Mouse (Mus musculus) right cerebral cortex, postnatal 10 days (tissue): ENCODE measurements at regions not wholly inside any gene's neighbourhood (a gene's known extent, or its start where the extent isn't known, plus 50 kb on each side); places are given as distances from the start of the nearest gene placed in this dataset.

ENCODE experiments used
- DNase-seq, 2 experiments: peaks; one replicate each; pipeline ENCODE4 v3.0.0; 2021; ENCODE audit warnings: low spot score in 2 of 2

DNA sequence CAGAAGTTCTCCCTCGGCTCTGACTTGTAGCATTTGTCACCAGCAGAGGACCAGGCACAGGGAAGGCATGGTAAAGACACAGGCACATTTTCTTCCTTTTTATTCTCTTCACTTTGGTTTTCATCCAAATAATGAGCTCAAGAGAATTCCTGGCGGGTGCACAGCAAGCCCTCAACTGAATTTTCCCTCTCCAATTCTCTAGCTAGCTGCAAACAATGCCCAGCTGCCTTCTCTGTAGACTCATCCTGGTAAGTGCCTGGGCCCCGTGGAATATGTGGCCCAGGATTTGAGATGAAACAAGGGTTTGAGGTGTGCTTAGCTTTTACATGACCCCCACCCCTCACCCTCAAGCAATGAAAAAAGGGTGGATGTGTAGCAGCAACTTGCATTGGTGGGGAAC is 90.4 kb downstream of the Otol1 start:
- peak in 1 of 2 experiments; percentile 26 for DNase-seq

- no peak for DNase-seq
Observed at GRCm38 (mm10) chr3:70102091-70102490, 94.7 kb downstream of the Otol1 start.

- DNase-seq = peak; percentile 29 to 40
Observed at GRCm38 (mm10) chr3:70102593-70103213, 95.3 kb downstream of the Otol1 start.

DNA sequence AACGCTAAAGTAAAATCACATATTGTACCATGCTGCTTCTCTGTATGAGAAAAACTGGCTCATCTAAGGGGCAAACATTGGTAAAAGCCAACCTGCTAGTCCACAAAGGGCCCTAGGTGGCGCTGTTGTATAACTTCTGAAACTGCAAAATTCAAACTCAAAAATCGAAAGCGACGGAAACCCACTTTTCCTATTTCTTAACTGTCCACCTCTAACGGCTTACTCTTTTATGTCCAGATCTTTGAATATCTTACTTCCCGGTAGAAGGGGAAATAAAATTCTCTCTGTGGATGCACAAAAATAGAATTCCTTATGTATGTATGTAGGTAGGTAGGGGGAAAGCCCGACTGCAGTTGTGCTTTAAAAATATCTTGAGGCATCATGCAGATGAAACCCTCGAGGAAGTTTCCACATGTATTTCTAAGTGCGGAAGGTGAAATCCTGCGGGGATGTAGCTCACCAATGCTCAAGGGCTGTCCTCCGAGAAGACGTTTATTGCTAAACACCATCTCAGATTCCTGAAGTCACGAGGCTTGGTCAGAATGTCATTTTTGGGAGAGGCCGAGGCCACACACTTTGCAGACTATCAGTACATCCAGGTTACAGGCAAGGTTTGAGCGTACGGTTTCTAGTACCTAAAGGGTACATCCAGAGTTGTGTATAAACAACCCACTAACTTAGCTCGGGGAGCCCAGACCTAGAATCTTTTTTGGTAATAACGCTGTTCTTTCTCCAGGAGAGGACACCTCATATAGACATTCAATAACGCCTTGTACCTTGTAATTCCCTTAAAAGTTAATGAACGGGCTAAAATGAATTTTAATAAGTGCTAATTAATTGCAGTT is 96.8 kb downstream of the Otol1 start:
- DNase-seq = peak; percentile 88 to 91

GRCm38 (mm10) chr3:70104828-70105399 is 97.5 kb downstream of the Otol1 start:
- DNase-seq = peak; percentile 77 to 83

- DNase-seq = no peak
Observed at GRCm38 (mm10) chr3:70105561-70105960, 98.1 kb downstream of the Otol1 start.

- DNase-seq = no peak
Observed at GRCm38 (mm10) chr3:70106141-70106540, 98.7 kb downstream of the Otol1 start.

DNA sequence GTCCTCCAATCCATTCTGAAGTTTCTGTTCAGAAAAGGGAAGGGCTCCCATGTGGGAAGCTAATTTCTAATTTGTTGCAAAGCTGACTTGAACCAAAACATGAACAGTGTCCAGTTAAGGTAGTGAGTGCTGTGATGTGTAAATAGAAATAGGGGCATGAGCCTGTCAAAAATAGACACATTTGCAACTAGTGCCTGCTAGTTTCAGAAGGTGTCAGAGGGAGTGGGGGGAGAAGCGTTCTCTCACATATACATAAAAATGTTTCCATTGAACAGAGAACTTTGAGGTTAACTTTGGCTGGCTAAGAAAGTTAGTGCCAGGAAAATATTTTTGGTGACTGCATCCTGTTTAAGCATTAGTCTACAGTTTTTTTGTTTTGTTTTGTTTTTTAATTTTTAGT is 118.8 kb downstream of the Otol1 start:
- no peak for DNase-seq

- no peak for DNase-seq
Observed at GRCm38 (mm10) chr3:70130241-70131029, 123.0 kb downstream of the Otol1 start.

- no peak for DNase-seq
Observed at GRCm38 (mm10) chr3:70134963-70135362, 127.5 kb downstream of the Otol1 start.

DNA sequence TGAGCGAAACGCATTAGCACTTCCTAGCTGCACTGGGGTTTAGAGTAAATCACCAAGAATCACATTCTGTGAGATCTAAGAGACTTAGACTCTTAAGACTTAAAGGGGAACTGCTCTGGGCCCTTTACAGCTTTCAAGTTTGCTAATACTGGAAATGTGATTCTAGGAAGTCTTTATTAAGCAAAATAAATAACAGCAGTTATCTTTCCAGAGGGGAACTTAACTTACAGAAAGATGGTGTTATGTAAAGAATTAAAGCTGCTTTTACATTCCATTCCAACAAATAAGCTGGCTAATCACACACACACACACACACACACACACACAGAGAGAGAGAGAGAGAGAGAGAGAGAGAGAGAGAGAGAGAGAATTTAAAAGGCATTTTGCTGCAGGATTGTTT is 131.1 kb downstream of the Otol1 start:
- no peak for DNase-seq

- DNase-seq = no peak
Observed at GRCm38 (mm10) chr3:70138926-70139325, 131.5 kb downstream of the Otol1 start.

- DNase-seq = no peak
Observed at GRCm38 (mm10) chr3:70145728-70146127, 138.3 kb downstream of the Otol1 start.

DNA sequence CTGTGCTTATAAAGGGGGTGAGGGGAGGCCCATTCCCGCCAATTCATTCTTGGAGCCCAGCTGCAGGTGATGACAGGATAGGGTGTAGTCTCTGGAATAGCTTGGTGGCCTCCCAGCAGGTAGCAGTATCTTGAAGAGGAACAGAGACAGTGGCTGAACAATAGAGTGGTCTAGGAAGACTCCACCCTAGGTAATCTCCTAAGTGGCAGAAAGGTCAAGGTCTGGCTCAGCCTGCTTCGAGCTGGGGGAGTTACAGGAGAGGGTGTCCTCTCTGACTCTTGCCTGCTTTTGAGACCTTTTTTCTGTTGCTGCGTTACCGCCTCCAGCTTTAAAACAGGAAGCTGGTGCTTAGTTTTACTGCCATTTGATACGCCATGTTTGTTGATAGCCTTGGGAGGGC is 143.7 kb downstream of the Otol1 start:
- no peak for DNase-seq

DNA sequence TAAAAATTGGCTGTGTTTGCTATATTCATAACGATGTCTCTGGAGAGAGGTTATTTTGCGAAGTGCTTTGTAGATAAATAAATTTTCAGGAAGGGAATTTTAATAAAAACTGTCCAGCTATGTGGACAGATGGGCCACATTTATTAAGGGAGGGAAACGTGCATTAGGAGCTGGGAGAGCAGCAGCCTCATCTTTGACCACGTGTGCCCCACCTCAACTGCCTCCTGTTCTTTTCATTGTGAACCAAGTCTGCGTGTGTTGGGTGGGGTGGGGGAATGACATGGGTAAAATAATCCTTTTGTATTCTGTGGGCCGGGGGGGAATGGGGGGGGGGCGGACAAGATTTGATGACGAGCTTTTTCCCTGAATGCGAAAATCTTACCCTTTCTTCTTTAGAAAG is 152.6 kb downstream of the Otol1 start:
- no peak for DNase-seq

DNA sequence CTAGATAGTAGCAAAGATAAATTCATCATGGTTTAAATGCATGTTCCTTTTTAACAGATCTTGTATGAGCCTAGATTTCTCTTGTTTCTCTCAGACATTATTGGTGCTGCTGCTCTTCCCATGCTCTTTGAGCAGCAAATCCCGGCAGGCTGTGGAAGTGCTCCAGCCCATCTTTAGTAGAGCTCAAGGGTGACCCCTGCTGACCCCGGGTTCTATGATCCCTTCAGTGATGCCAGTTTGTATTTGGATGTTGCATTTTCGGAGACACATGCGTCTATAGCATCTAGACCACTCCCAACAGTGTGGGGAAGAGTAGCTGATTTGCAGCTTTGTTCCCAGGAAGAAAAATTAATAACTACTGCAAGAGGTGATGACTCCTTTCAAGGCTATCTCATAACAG is 164.3 kb downstream of the Otol1 start:
- DNase-seq = no peak

GRCm38 (mm10) chr3:70176391-70176790 is 169.0 kb downstream of the Otol1 start:
- DNase-seq = no peak

DNA sequence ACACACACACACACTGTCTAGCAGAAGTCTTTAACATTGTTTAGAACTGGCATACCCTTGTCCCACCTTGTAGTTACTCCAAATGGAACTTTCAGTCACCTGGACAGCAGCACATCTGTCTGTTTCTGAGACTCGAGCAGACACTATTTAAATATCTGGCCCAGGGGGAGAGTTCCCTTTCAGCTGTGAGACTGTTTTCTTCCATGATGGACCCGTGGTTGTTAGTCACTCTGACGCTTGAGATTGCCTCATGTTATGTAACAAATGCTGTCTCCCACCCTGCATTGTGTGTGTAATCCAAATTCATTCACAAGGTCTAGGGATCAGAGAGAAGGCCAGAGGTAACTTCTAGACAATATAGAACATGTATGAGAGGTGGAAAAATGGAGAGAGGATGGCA is 174.2 kb downstream of the Otol1 start:
- no peak for DNase-seq

- no peak for DNase-seq
Observed at GRCm38 (mm10) chr3:70190741-70191140, 183.3 kb downstream of the Otol1 start.

GRCm38 (mm10) chr3:70196671-70197070 is 189.3 kb downstream of the Otol1 start:
- no peak for DNase-seq

GRCm38 (mm10) chr3:70198890-70199289 is 191.5 kb downstream of the Otol1 start:
- no peak for DNase-seq

- no peak for DNase-seq
Observed at GRCm38 (mm10) chr3:70201334-70201943, 194.0 kb downstream of the Otol1 start.
